Mouse (Mus musculus): Measurements from ENCODE around the gene Dglucy.
"Not testable (repeated sequence)": the region's sequence is repeated elsewhere in the genome, so short reads cannot be mapped to it uniquely, and the experiment has no call there.

Gene Dglucy

DNA sequence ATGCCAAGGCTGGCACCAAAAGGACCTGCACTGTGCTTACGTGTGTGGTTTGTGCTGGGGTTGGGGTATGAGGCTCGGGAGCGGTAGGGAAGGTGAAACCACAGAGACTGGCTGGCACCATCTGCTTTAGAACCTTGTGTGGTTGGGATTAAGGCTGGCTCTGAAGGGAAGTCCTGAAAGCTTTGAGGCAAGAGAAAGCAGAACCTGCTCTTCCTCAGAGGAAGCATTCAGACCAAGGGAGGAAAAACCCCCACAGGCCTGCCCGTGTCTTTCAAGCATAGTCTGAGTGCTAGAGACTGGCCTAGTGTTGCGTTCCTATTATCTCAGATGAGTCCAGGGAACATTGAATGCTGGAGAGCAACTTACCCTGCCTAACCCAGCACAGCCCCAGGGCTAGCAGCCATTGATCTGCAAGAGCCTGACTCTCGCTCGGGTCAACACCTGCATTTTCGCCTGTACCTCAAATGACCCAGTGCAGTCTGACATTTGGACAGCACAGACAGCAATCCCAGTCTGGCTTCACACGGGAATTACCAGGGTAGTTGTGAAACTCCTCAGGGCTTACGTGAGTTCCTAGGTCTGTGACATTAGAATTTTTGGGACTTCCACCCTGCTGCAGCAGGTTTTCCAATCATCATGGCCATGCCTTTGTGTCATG lies 452 bp upstream of the Dglucy start:
- peak; percentile 45 for DNase-seq (ENCODE audit: extremely low read depth, insufficient read length, low spot score)

- no peak for DNase-seq (ENCODE audit: extremely low read depth, insufficient read length, low spot score)
Observed at GRCm38 (mm10) chr12:100780416-100780815, 1.6 kb downstream of the Dglucy start.

DNA sequence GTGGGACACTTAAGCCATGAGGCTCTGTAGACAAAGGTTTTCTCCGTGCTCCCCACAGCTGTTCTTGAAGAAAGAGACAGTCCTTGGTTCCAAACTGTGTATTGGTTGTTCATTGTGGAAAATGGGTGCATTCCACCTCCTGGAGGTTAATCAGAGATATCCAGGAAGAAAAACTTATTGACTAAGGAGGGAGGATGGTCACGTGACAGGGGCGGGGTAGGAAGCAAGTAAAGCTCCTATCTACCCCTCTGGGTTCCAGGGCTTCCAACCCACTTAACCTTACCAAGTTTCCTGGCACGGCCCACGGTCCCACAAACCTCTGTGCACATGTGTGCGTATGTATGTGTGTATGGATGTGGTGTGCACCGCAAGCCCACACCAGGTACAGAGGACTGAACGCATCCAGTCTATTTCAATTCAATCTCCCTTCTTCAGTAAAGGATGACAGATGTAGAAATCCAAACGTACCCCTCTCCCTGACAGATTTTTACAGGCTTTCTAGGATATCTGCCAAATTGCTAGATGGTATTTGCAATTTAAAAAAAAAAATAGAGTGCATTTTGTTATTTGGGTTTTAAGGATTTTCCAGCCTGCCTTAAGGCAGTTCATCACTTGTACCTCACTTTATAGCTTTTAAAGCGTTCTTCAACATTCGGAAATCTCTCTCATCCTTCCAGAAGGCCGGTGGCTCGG lies 2.7 kb downstream of the Dglucy start:
- DNase-seq (ENCODE audit: extremely low read depth, insufficient read length, low spot score): no peak

GRCm38 (mm10) chr12:100784152-100784551 lies 5.3 kb downstream of the Dglucy start:
- DNase-seq (ENCODE audit: extremely low read depth, insufficient read length, low spot score): no peak

- no peak for DNase-seq (ENCODE audit: extremely low read depth, insufficient read length, low spot score)
Observed at GRCm38 (mm10) chr12:100785344-100785743, 6.5 kb downstream of the Dglucy start.

GRCm38 (mm10) chr12:100789981-100790550 lies 11.2 kb downstream of the Dglucy start:
- DNase-seq (ENCODE audit: extremely low read depth, insufficient read length, low spot score): no peak

DNA sequence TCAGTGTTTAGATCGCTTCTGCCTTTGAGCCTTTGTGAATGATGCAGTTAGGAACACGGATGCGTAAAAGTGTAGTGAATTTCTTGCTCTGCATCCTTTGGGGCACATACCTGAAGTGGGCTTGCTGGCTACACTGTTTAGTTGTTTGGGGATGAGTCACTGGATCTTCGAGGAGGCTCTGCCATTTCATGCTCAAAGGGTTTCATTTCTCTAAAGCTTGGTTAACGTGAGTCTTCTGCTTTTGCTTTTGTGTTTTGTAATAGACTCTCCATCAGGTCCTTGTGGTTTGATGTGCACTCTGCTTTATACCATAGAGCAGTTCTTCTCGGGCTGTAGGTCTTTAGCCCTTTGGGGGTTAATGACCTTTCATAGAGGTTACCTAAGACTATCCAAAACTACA lies 12.6 kb downstream of the Dglucy start:
- DNase-seq (ENCODE audit: extremely low read depth, insufficient read length, low spot score): no peak

DNA sequence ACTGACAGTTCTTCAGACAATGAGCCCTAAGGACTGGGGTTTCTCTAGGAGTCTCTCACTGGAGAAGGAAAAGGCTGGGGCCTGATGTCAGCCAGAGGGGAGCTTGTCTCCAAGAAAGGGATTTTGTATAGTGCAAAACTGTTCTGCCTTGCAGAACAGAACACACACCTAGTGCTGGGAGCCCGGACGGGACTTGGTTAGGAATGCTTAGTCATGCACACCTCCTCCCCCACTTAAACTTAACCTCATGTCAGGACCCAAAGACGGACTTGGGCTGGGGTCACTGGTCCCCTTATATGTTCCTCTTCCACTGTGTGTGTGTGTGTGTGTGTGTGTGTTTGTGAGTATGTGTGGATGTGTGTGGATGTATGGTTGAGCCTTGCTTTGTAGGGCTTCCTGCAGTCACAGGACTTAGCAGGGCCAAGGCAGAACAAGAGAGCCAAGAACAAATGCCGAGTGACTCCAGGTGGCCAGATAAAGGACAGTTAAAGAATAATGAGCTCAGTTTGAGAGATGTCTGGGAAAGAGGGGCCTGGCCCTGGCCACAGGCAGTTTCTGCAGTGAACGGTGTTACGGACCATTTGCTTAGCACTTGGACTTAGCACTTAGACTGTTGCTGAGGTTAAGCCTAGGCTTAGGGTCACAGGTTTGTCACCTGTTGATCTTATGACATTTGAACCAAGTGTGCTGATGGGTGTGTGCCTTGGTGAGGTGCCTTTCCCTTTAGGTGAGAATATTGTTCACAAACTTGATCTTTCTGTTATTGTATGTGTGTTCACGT lies 15.8 kb downstream of the Dglucy start:
- DNase-seq (ENCODE audit: extremely low read depth, insufficient read length, low spot score): no peak

DNA sequence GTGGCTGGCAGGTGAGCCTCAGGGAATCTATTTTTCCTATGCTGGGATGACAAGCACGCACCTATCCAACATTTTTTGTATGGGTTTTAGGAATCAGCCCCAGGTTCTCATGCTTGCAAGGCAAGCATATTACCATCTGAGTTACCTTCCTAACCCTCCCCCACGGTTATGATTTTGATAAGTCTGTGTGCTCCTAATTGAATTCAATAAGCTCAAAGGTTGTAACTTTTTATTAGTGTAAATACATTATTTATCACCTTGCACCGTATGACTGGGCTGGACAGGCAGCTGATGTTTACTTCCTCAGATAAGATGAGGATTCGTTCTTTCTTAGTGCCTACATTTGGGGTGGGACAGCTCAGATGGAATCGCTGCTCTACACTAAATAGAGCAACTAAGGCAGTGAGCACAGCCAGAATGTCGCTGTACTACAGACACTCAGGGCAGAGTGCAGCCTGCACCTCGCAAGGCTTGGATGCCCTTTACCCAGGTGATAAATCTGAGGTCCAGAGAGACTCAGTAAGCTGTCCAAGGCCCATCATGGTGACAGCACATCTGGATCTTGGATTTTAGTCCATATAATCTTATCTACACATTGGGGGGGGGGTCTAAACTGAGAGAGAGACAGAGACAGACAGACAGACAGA lies 16.7 kb downstream of the Dglucy start:
- no peak for DNase-seq (ENCODE audit: extremely low read depth, insufficient read length, low spot score)

- not testable (repeated sequence) for DNase-seq (ENCODE audit: extremely low read depth, insufficient read length, low spot score)
Observed at GRCm38 (mm10) chr12:100803391-100803790, 24.5 kb downstream of the Dglucy start.

GRCm38 (mm10) chr12:100807280-100807679 lies 28.4 kb downstream of the Dglucy start:
- DNase-seq (ENCODE audit: extremely low read depth, insufficient read length, low spot score): no peak

GRCm38 (mm10) chr12:100808609-100809280 lies 29.9 kb downstream of the Dglucy start:
- no peak for DNase-seq (ENCODE audit: extremely low read depth, insufficient read length, low spot score)

GRCm38 (mm10) chr12:100810542-100810941 lies 31.7 kb downstream of the Dglucy start:
- no peak for DNase-seq (ENCODE audit: extremely low read depth, insufficient read length, low spot score)

DNA sequence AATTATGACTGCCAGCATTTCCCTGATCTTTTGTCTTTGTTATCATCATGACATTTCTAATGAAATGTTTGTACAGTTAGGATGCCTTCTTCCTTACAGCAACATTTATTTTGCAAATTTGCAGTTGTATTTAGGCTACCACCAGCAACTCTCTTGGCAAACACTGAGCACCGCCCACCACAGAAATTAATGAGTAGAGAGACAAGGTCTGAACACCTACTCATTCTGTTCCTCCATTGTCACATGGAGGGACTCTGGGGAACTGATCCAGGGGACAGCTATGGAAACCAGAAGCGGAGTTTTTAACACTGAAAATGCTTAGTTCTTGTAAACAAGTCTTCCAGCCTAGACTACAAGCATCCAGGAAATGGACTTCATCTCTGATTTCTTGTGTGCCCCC lies 35.0 kb downstream of the Dglucy start:
- no peak for DNase-seq (ENCODE audit: extremely low read depth, insufficient read length, low spot score)

DNA sequence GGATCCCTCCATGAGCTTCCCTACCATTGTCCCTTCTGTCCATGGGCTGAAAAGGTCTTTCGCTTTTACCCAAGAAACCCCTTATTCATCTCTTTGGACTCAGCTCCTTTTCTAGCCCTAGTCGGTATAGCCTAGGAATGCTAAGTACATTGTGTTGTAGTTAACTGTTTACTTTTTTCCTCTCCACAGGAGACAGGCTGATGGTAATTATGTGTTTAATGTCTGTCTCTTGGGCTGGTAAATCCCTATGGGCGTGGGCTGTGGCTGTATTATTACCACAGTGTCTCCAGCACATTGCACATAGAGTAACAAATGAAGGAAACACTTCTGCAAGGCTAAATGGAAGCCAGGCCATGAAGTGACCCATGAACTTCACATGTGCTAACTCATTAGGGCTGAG lies 35.8 kb downstream of the Dglucy start:
- no peak for DNase-seq (ENCODE audit: extremely low read depth, insufficient read length, low spot score)

DNA sequence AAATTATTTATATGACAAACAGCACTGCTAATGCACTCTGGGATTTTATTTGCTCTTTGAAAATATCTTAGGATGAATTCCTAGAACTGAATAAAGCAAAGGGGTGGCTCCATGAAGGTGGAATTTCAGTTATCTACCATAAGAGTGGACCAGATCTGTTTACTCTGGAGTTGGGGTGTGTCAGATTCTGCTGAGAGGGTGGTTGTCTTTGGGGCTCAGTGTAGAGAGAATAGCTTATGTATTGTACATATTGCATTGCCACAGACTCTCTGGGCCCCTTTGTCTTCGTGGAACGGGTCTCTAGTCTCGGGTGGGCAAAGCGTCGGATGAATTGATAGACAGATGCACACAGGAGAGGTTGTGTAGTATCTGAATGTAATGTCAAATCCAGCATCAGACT lies 38.0 kb downstream of the Dglucy start:
- no peak for DNase-seq (ENCODE audit: extremely low read depth, insufficient read length, low spot score)

DNA sequence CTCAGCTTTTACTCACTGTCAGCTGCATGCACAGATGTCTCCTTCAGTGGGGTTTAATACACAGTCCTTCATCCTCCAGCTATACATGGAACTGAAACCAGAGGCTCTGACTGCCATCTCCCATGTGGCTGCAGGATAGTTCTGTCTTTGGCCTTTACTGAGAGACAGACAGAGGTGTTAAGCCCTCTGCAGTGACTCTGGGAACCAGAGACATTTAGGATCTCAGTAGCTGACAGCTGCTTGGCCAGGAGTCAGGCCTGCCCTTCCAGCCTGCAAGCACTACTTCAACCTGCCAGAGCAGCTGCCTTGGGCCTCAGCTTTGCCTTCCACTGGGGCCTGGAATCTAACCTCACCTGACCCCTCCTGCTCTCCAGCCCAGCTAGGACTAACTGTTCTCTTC lies 41.1 kb downstream of the Dglucy start:
- no peak for DNase-seq (ENCODE audit: extremely low read depth, insufficient read length, low spot score)

DNA sequence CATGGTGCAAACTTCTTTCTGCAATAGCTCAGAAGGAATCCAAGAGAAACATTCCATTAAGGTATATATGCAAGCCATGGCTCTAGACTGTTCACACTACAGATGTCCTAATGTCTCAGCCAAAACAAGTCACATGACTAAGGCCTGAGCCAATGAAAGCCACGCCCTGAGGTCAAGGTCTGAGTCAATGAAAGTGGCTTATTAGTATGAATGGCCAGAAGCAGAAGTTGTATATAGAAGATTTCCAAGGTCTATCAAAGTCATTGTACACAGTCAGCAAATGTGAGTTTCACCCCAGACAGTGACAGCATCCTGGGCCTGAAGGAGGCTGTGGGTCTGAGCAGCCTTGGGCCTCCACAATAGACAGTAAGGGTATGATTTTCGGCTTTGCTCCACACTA lies 52.2 kb downstream of the Dglucy start:
- peak; percentile 12 for DNase-seq (ENCODE audit: extremely low read depth, insufficient read length, low spot score)

GRCm38 (mm10) chr12:100831629-100832325 lies 52.9 kb downstream of the Dglucy start:
- no peak for DNase-seq (ENCODE audit: extremely low read depth, insufficient read length, low spot score)

- DNase-seq (ENCODE audit: extremely low read depth, insufficient read length, low spot score): no peak
Observed at GRCm38 (mm10) chr12:100837208-100837607, 58.4 kb downstream of the Dglucy start.

All from 3134 (cell line).